Mouse (Mus musculus) A20 (cell line): ENCODE measurements around the gene Bpifc.
"Not testable (repeated sequence)": the region's sequence is repeated elsewhere in the genome, so short reads cannot be mapped to it uniquely, and the experiment has no call there.

ENCODE experiments used
- DNase-seq: peaks from one replicate; pipeline ENCODE4 v3.0.0-alpha.2; 2011; ENCODE audit warnings: low read depth, low spot score

Bpifc gene

GRCm38 (mm10) chr10:86011781-86012180 lies at the start of gene Bpifc:
Gene Bpifc (minus strand): TSS chr10:86011895.
- no peak for DNase-seq

GRCm38 (mm10) chr10:86060267-86060666 lies 48.6 kb upstream of the Bpifc start:
- DNase-seq, result no peak

- no peak for DNase-seq
These were observed 46.0 kb upstream of the Bpifc start for GRCm38 (mm10) chr10:86057712-86058111.

GRCm38 (mm10) chr10:86057286-86057685 lies 45.6 kb upstream of the Bpifc start:
- no peak for DNase-seq

- DNase-seq, result no peak
These were observed 44.7 kb upstream of the Bpifc start for GRCm38 (mm10) chr10:86056297-86056903.

- no peak for DNase-seq
These were observed 41.3 kb upstream of the Bpifc start for GRCm38 (mm10) chr10:86052818-86053522.

- no peak for DNase-seq
These were observed 38.8 kb upstream of the Bpifc start for GRCm38 (mm10) chr10:86050522-86050921.

GRCm38 (mm10) chr10:86047786-86048185 lies 36.1 kb upstream of the Bpifc start:
- DNase-seq, result no peak

- no peak for DNase-seq
These were observed 34.7 kb upstream of the Bpifc start for GRCm38 (mm10) chr10:86046371-86046770.

GRCm38 (mm10) chr10:86044066-86044465 lies 32.4 kb upstream of the Bpifc start:
- DNase-seq, result no peak

- DNase-seq, result no peak
These were observed 32.0 kb upstream of the Bpifc start for GRCm38 (mm10) chr10:86043651-86044050.

- no peak for DNase-seq
These were observed 22.5 kb upstream of the Bpifc start for GRCm38 (mm10) chr10:86034007-86034728.

GRCm38 (mm10) chr10:86032517-86032916 lies 20.8 kb upstream of the Bpifc start:
- DNase-seq, result no peak

GRCm38 (mm10) chr10:86030743-86031142 lies 19.0 kb upstream of the Bpifc start:
- no peak for DNase-seq

- not testable (repeated sequence) for DNase-seq
These were observed 15.1 kb upstream of the Bpifc start for GRCm38 (mm10) chr10:86026807-86027206.

- DNase-seq, result no peak
These were observed 14.7 kb upstream of the Bpifc start for GRCm38 (mm10) chr10:86026354-86026753.

GRCm38 (mm10) chr10:86025906-86026305 lies 14.2 kb upstream of the Bpifc start:
- DNase-seq, result no peak

GRCm38 (mm10) chr10:86023149-86023548 lies 11.5 kb upstream of the Bpifc start:
- DNase-seq, result no peak

- DNase-seq, result no peak
These were observed 10.8 kb upstream of the Bpifc start for GRCm38 (mm10) chr10:86022474-86022816.

- peak; percentile 95 for DNase-seq
These were observed 10.2 kb upstream of the Bpifc start, which contains the start of gene Fbxo7 for GRCm38 (mm10) chr10:86021749-86022473. Gene Fbxo7 (plus strand): TSS chr10:86021972.

- DNase-seq, result no peak
These were observed 9.7 kb upstream of the Bpifc start for GRCm38 (mm10) chr10:86021408-86021748.

GRCm38 (mm10) chr10:86018813-86019212 lies 7.1 kb upstream of the Bpifc start:
- no peak for DNase-seq
